Mouse (Mus musculus): ENCODE results near the gene Vmn1r28.

DNA sequence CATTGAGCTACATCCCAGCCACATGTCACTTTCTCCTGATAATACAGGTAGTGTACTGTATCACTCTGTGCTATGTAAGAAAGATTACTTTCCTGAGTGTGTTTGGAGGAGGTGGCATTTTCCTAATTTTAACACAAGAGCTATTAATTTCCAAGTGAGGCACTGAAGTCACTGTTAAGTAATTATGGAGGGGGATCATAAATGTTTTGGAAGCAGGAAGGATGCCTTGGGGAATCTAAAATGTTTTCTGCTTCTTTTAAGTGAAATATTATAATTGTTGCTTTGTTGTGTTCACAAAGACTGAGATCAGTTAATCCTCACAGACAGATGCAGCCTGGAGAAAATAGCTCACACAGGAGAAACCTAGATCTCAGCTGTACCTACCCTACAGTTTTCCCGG lies at the start of gene Vmn1r28:
- TF ChIP-seq MYOG (IDR thresholded peaks at IDR 0.05; ENCODE audit: control insufficient read depth in 1 of 3, insufficient read depth in 1 of 3, insufficient read length in 2 of 3, low read depth in 2 of 3) (no peak), POLR2A (IDR thresholded peaks at IDR 0.05; ENCODE audit: insufficient read length, low read depth) (no peak), CEBPB (IDR thresholded peaks at IDR 0.05; ENCODE audit: insufficient read depth, poor library complexity, severe bottlenecking) (no peak), MAX (IDR thresholded peaks at IDR 0.05; ENCODE audit: low read depth) (no peak), POLR2AphosphoS2 (IDR thresholded peaks at IDR 0.05; ENCODE audit: insufficient read length, low read depth) (no peak), TCF12 (IDR thresholded peaks at IDR 0.05; ENCODE audit: insufficient read depth, poor library complexity, severe bottlenecking) (no peak), E2F4 (IDR thresholded peaks at IDR 0.05; ENCODE audit: insufficient read depth) (no peak), REST (IDR thresholded peaks at IDR 0.05; ENCODE audit: insufficient read depth, insufficient read length) (no peak), USF1 (IDR thresholded peaks at IDR 0.05; ENCODE audit: low read depth) (no peak), MYOD1 (IDR thresholded peaks at IDR 0.05; ENCODE audit: control insufficient read depth in 1 of 3, insufficient read length in 2 of 3, low read depth in 2 of 3) (no peak), TCF3 (IDR thresholded peaks at IDR 0.05; ENCODE audit: insufficient read length, low read depth) (no peak), SRF (IDR thresholded peaks at IDR 0.05; ENCODE audit: control insufficient read depth, insufficient read length, low read depth) (no peak)

All from myocyte (in vitro differentiated cells).